Mouse (Mus musculus): ENCODE data around the gene Cdc42ep2. TPM values are rescaled to one million over a fixed set of nuclear protein-coding genes. Genes with fewer than 3 reads are reported as not detected.

Cdc42ep2 gene
- total and polyA plus RNA-seq, 3 experiments: 1.1 to 1.7 TPM; not detected in 1

GRCm38 (mm10) chr19:5912103-5913006 is 12.3 kb downstream of the Cdc42ep2 start:
- H3K27me3 ChIP-seq (ENCODE audit: control insufficient read depth in 1 of 2, insufficient read depth in 2 of 2, low read length in 2 of 2): no peaks in the 10 kb centered on the region
- peaks cover 8 to 27% of the 10 kb centered on the region in 2 experiments for H3K4me1 ChIP-seq (ENCODE audit: control insufficient read depth in 1 of 2, insufficient read depth in 2 of 2, low read length in 2 of 2)
- H3K9me3 ChIP-seq (replicated peaks; ENCODE audit: insufficient read depth, low read length): no peaks in the 10 kb centered on the region
- peaks cover 46% of the 10 kb centered on the region for H3K79me2 ChIP-seq (ENCODE audit: control insufficient read depth, insufficient read depth, low read length, poor library complexity)
- peak overlapping the region; percentile 87 to 99 for H3K4me3 ChIP-seq (ENCODE audit: control insufficient read depth in 1 of 2, insufficient read depth in 1 of 2, low read depth in 2 of 2, low read length in 2 of 2)
- TF ChIP-seq NRF1 (IDR thresholded peaks at IDR 0.05; ENCODE audit: insufficient read depth, low read depth, low read length, poor library complexity, severe bottlenecking): peak; percentile 87
- TF ChIP-seq MAX (IDR thresholded peaks at IDR 0.05; ENCODE audit: low read length): peak; percentile 22; the same call in 1 of the 2 replicates
- peak; percentile 92 for TF ChIP-seq ZMIZ1 (IDR thresholded peaks at IDR 0.05; ENCODE audit: low read depth, low read length)
- TF ChIP-seq CHD1 (IDR thresholded peaks at IDR 0.05; ENCODE audit: low read depth, low read length): peak; percentile 96; the same call in 1 of the 2 replicates
- peak; percentile 71 to 97 for TF ChIP-seq POLR2A (IDR thresholded peaks at IDR 0.05; ENCODE audit: control insufficient read depth in 1 of 2, insufficient read depth in 1 of 2, low read depth in 1 of 2, low read length in 2 of 2, poor library complexity in 1 of 2)
- peak; percentile 80; the same call in 1 of the 2 replicates for TF ChIP-seq SIN3A (IDR thresholded peaks at IDR 0.05; ENCODE audit: low read length)
- TF ChIP-seq TCF12 (IDR thresholded peaks at IDR 0.05; ENCODE audit: low read depth, low read length): peak; percentile 55; the same call in 1 of the 2 replicates
- TF ChIP-seq JUND (IDR thresholded peaks at IDR 0.05; ENCODE audit: low read depth, low read length): no peak
- TF ChIP-seq RAD21 (IDR thresholded peaks at IDR 0.05; ENCODE audit: low read depth, low read length): no peak
- TF ChIP-seq MAZ (IDR thresholded peaks at IDR 0.05; ENCODE audit: low read depth, low read length): peak; percentile 49; the same call in 1 of the 2 replicates
- TF ChIP-seq ETS1 (IDR thresholded peaks at IDR 0.05; ENCODE audit: low read depth, low read length): no peak
- TF ChIP-seq CHD2 (IDR thresholded peaks at IDR 0.05; ENCODE audit: low read length): no peak
- peak; percentile 85 for TF ChIP-seq TBP (IDR thresholded peaks at IDR 0.05; ENCODE audit: low read depth, low read length)
- no peak for TF ChIP-seq EP300 (IDR thresholded peaks at IDR 0.05; ENCODE audit: low read depth in 1 of 2, low read length in 2 of 2)
- TF ChIP-seq SMC3 (IDR thresholded peaks at IDR 0.05; ENCODE audit: low read depth, low read length): no peak
- no peak; the same call in 1 of the 2 replicates for TF ChIP-seq KAT2A (conservative IDR thresholded peaks at IDR 0.05; ENCODE audit: low read depth, low read length)
- no peak for TF ChIP-seq E2F4 (IDR thresholded peaks at IDR 0.05; ENCODE audit: borderline replicate concordance, low read depth, low read length)
- TF ChIP-seq POLR2AphosphoS2 (IDR thresholded peaks at IDR 0.05; ENCODE audit: low read length): peak; percentile 75; the same call in 1 of the 2 replicates
- no peak for TF ChIP-seq MXI1 (IDR thresholded peaks at IDR 0.05; ENCODE audit: low read depth, low read length)
- TF ChIP-seq ZNF384 (IDR thresholded peaks at IDR 0.05; ENCODE audit: low read depth, low read length): 0 out of 2 replicates have a peak, but pooled peaks have one; percentile 34
- TF ChIP-seq ZKSCAN1 (IDR thresholded peaks at IDR 0.05; ENCODE audit: low read depth, low read length): no peak
- TF ChIP-seq NELFE (IDR thresholded peaks at IDR 0.05; ENCODE audit: low read depth, low read length): peak; percentile 98
- peak; percentile 16; the same call in 1 of the 2 replicates for TF ChIP-seq MYC (IDR thresholded peaks at IDR 0.05; ENCODE audit: low read depth, low read length)
- no peak for TF ChIP-seq ZC3H11A (IDR thresholded peaks at IDR 0.05; ENCODE audit: low read depth, low read length)
- TF ChIP-seq UBTF (IDR thresholded peaks at IDR 0.05; ENCODE audit: borderline replicate concordance, insufficient read depth, low read depth, low read length): 0 out of 2 replicates have a peak, but pooled peaks have one; percentile 38
- peak; percentile 80 for TF ChIP-seq HCFC1 (IDR thresholded peaks at IDR 0.05; ENCODE audit: low read depth, low read length)
- peak; percentile 99 for DNase-seq (ENCODE audit: low read depth, low spot score)
- H3K36me3 ChIP-seq (ENCODE audit: control insufficient read depth in 1 of 2, insufficient read depth in 2 of 2, low read length in 2 of 2): peaks cover 4 to 29% of the 10 kb centered on the region in 2 experiments
- peak overlapping the region; percentile 89 for H3K27ac ChIP-seq (ENCODE audit: control insufficient read depth, low read depth, low read length)
- peak overlapping the region; percentile 97 for H3K9ac ChIP-seq (ENCODE audit: control insufficient read depth, low read depth, low read length, poor library complexity, severe bottlenecking)
